Mouse (Mus musculus) neural tube, embryonic 14.5 days (tissue): ENCODE measurements at regions not wholly inside any gene's neighbourhood (a gene's known extent, or its start where the extent isn't known, plus 50 kb on each side); places are given as distances from the start of the nearest gene placed in this dataset.
"Not testable (repeated sequence)": the region's sequence is repeated elsewhere in the genome, so short reads cannot be mapped to it uniquely, and the experiment has no call there.

Experiments
- ATAC-seq: fragments of 200-750 bp; cut with Nextera tagmentation; 2 replicates; pipeline ENCODE4 v1.8.0; 2017; ENCODE audit warnings: low read depth, mild to moderate bottlenecking, moderate TSS enrichment, moderate library complexity
- H3K27ac ChIP-seq: fragments of 300-500 bp; sonication (generic); 2 replicates; pipeline ENCODE4 v1.5.1; 2014; ENCODE audit warnings: low read depth, mild to moderate bottlenecking, control low read depth, low read length, moderate library complexity, mixed read lengths
- H3K27me3 ChIP-seq: fragments of 300-500 bp; sonication (generic); 2 replicates; pipeline ENCODE4 v1.6.1; 2014; ENCODE audit warnings: low read length; ENCODE audit not compliant: control insufficient read depth, insufficient read depth
- H3K36me3 ChIP-seq: fragments of 300-500 bp; sonication (generic); 2 replicates; pipeline ENCODE4 v1.6.1; 2014; ENCODE audit warnings: low read length, mixed read lengths; ENCODE audit not compliant: control insufficient read depth, insufficient read depth
- H3K4me1 ChIP-seq: fragments of 300-500 bp; sonication (generic); 2 replicates; pipeline ENCODE4 v1.6.1; 2014; ENCODE audit warnings: low read length; ENCODE audit not compliant: control insufficient read depth, insufficient read depth
- H3K4me2 ChIP-seq: fragments of 300-500 bp; sonication (generic); 2 replicates; pipeline ENCODE4 v1.6.1; 2014; ENCODE audit warnings: mild to moderate bottlenecking, low read depth, low read length, control low read depth
- H3K4me3 ChIP-seq: fragments of 300-500 bp; sonication (generic); 2 replicates; pipeline ENCODE4 v1.5.1; 2014; ENCODE audit warnings: low read depth, low read length, control low read depth, mixed read lengths
- H3K9ac ChIP-seq: fragments of 300-500 bp; sonication (generic); replicated peaks from 2 replicates; pipeline ENCODE4 v1.6.1; 2014; ENCODE audit warnings: low read depth, mild to moderate bottlenecking, control low read depth, low read length, mixed read lengths
- H3K9me3 ChIP-seq: fragments of 300-500 bp; sonication (generic); 2 replicates; pipeline ENCODE4 v1.6.1; 2016; ENCODE audit warnings: low read length; ENCODE audit not compliant: control insufficient read depth
- WGBS: fragments of 180-500 bp; shearing (Covaris S2); extraction: QIAGEN DNeasy Blood & Tissue Kit; methylation state at CpG from one replicate; pipeline ENCODE4 v1.1.7; 2014; 5-methylcytosine and 5-hydroxymethylcytosine counted together

- no peak overlapping the region for H3K27ac ChIP-seq
- 64% methylated on average over 6 of the region's 6 CpGs for WGBS
Observed at GRCm38 (mm10) chr7:73251187-73251740, 124.0 kb upstream of the Rgma start.

GRCm38 (mm10) chr7:73254972-73255371, 120.3 kb upstream of the Rgma start:
- ATAC-seq, H3K9ac ChIP-seq, H3K36me3 ChIP-seq, H3K4me2 ChIP-seq, H3K4me1 ChIP-seq, H3K27ac ChIP-seq, H3K27me3 ChIP-seq, H3K9me3 ChIP-seq, H3K4me3 ChIP-seq: not testable (repeated sequence)
- 78% methylated on average over 4 of the region's 7 CpGs for WGBS

More at GRCm38 (mm10) chr7:73251187-73251740, 124.0 kb upstream of the Rgma start:
- H3K4me3 ChIP-seq = no peak overlapping the region
- no peaks in the 10 kb centered on the region for H3K4me1 ChIP-seq
- H3K27me3 ChIP-seq = no peaks in the 10 kb centered on the region
- H3K9ac ChIP-seq = no peak overlapping the region
- no peak overlapping the region for H3K4me2 ChIP-seq
- ATAC-seq = no peak
- H3K9me3 ChIP-seq = no peaks in the 10 kb centered on the region
- no peaks in the 10 kb centered on the region for H3K36me3 ChIP-seq

GRCm38 (mm10) chr7:73260140-73260539, 115.2 kb upstream of the Rgma start:
- Histone ChIP-seq H3K9ac (no peak overlapping the region), H3K36me3 (no peaks in the 10 kb centered on the region), H3K9me3 (no peaks in the 10 kb centered on the region), H3K27me3 (no peaks in the 10 kb centered on the region), H3K4me2 (no peak overlapping the region), H3K4me3 (no peak overlapping the region), H3K4me1 (no peaks in the 10 kb centered on the region), H3K27ac (no peak overlapping the region)
- ATAC-seq = no peak
- 93% methylated on average over 4 of the region's 4 CpGs for WGBS

GRCm38 (mm10) chr7:73261750-73262149, 113.6 kb upstream of the Rgma start:
- H3K9me3 ChIP-seq = no peaks in the 10 kb centered on the region
- WGBS = 44% methylated on average over 5 of the region's 5 CpGs

GRCm38 (mm10) chr7:73262526-73262925, 112.8 kb upstream of the Rgma start:
- Histone ChIP-seq H3K36me3 (no peaks in the 10 kb centered on the region), H3K4me2 (no peak overlapping the region), H3K27me3 (no peaks in the 10 kb centered on the region), H3K4me3 (no peak overlapping the region), H3K9me3 (no peaks in the 10 kb centered on the region), H3K27ac (no peak overlapping the region), H3K4me1 (no peaks in the 10 kb centered on the region), H3K9ac (no peak overlapping the region)
- ATAC-seq = no peak
- WGBS = 37% methylated on average over 3 of the region's 3 CpGs

More at GRCm38 (mm10) chr7:73261750-73262149, 113.6 kb upstream of the Rgma start:
- H3K27ac ChIP-seq = no peak overlapping the region
- H3K36me3 ChIP-seq = no peaks in the 10 kb centered on the region
- no peak overlapping the region for H3K4me2 ChIP-seq
- no peak; the same call in 1 of the 2 replicates for ATAC-seq
- H3K27me3 ChIP-seq = no peaks in the 10 kb centered on the region
- no peaks in the 10 kb centered on the region for H3K4me1 ChIP-seq
- H3K4me3 ChIP-seq = no peak overlapping the region
- no peak overlapping the region for H3K9ac ChIP-seq

- no peaks in the 10 kb centered on the region for H3K9me3 ChIP-seq
- H3K27me3 ChIP-seq = no peaks in the 10 kb centered on the region
- ATAC-seq = no peak
- no peak overlapping the region for H3K27ac ChIP-seq
- no peak overlapping the region for H3K4me3 ChIP-seq
- WGBS = 90% methylated on average over 3 of the region's 3 CpGs
- no peaks in the 10 kb centered on the region for H3K36me3 ChIP-seq
- H3K9ac ChIP-seq = no peak overlapping the region
- no peak overlapping the region for H3K4me2 ChIP-seq
- H3K4me1 ChIP-seq = no peaks in the 10 kb centered on the region
Observed at GRCm38 (mm10) chr7:73269626-73270025, 105.7 kb upstream of the Rgma start.

- no peaks in the 10 kb centered on the region for H3K27me3 ChIP-seq
- WGBS = 87% methylated on average over 1 of the region's 1 CpGs
- H3K4me1 ChIP-seq = no peaks in the 10 kb centered on the region
- no peak overlapping the region for H3K4me2 ChIP-seq
- H3K27ac ChIP-seq = no peak overlapping the region
- no peak overlapping the region for H3K4me3 ChIP-seq
- H3K9me3 ChIP-seq = no peaks in the 10 kb centered on the region
- no peaks in the 10 kb centered on the region for H3K36me3 ChIP-seq
- H3K9ac ChIP-seq = no peak overlapping the region
- ATAC-seq = no peak
Observed at GRCm38 (mm10) chr7:73272787-73273186, 102.5 kb upstream of the Rgma start.

- Histone ChIP-seq H3K4me3 (no peak overlapping the region), H3K27me3 (no peaks in the 10 kb centered on the region), H3K9ac (no peak overlapping the region), H3K9me3 (no peaks in the 10 kb centered on the region), H3K27ac (no peak overlapping the region), H3K36me3 (no peaks in the 10 kb centered on the region), H3K4me2 (no peak overlapping the region), H3K4me1 (no peaks in the 10 kb centered on the region)
- WGBS = 94% methylated on average over 9 of the region's 9 CpGs
- ATAC-seq = no peak
Observed at GRCm38 (mm10) chr7:73275814-73276271, 99.5 kb upstream of the Rgma start.

- Histone ChIP-seq H3K27me3 (no peaks in the 10 kb centered on the region), H3K36me3 (no peaks in the 10 kb centered on the region), H3K4me3 (no peak overlapping the region), H3K4me1 (no peaks in the 10 kb centered on the region), H3K27ac (no peak overlapping the region), H3K9me3 (no peaks in the 10 kb centered on the region), H3K4me2 (no peak overlapping the region), H3K9ac (no peak overlapping the region)
- WGBS = 86% methylated on average over 6 of the region's 6 CpGs
- ATAC-seq = no peak
Observed at GRCm38 (mm10) chr7:73278616-73279015, 96.7 kb upstream of the Rgma start.
